Mouse (Mus musculus) hindbrain, embryonic 12.5 days (tissue): Measurements from ENCODE around the gene Slc2a9. TPM values are rescaled to one million over a fixed set of nuclear protein-coding genes. Genes with fewer than 3 reads are reported as not detected.

Experiments used
- ATAC-seq: fragments of 200-750 bp; cut with Nextera tagmentation; 2 replicates; pipeline ENCODE4 v1.8.0; 2017; ENCODE audit warnings: moderate TSS enrichment; ENCODE audit not compliant: low FRiP score
- H3K27ac ChIP-seq: fragments of 300-500 bp; sonication (generic); 2 replicates; pipeline ENCODE4 v1.5.1; 2016; ENCODE audit warnings: mild to moderate bottlenecking
- H3K27me3 ChIP-seq: fragments of 300-500 bp; sonication (generic); 2 replicates; pipeline ENCODE4 v1.6.1; 2016; ENCODE audit warnings: mild to moderate bottlenecking
- H3K36me3 ChIP-seq: fragments of 300-500 bp; sonication (generic); 2 replicates; pipeline ENCODE4 v1.6.1; 2016; ENCODE audit warnings: mild to moderate bottlenecking
- H3K4me1 ChIP-seq: fragments of 300-500 bp; sonication (generic); 2 replicates; pipeline ENCODE4 v1.6.1; 2016
- H3K4me2 ChIP-seq: fragments of 300-500 bp; sonication (generic); replicated peaks from 2 replicates; pipeline ENCODE4 v1.6.1; 2016; ENCODE audit warnings: mild to moderate bottlenecking
- H3K4me3 ChIP-seq: fragments of 300-500 bp; sonication (generic); 2 replicates; pipeline ENCODE4 v1.5.1; 2016; ENCODE audit warnings: mild to moderate bottlenecking
- H3K9ac ChIP-seq: fragments of 300-500 bp; sonication (generic); 2 replicates; pipeline ENCODE4 v1.6.1; 2016; ENCODE audit warnings: mild to moderate bottlenecking, moderate library complexity
- H3K9me3 ChIP-seq: fragments of 300-500 bp; sonication (generic); replicated peaks from 2 replicates; pipeline ENCODE4 v1.6.1; 2016; ENCODE audit warnings: mild to moderate bottlenecking
- WGBS: fragments of 180-500 bp; shearing (Covaris S2); methylation state at CpG from one replicate; pipeline ENCODE4 v1.1.7; 2016; 5-methylcytosine and 5-hydroxymethylcytosine counted together
- polyA plus RNA-seq: library from polyadenylated mRNA; unstranded; fragments of >200 nt; fragmentation: Nextera tagmentation; extraction: Ambion mirVana; gene quantifications from 2 replicates; pipeline ENCODE4 v1.2.1, GENCODE M21; 2016

The Slc2a9 gene
- polyA plus RNA-seq, 1 experiment from 2014 or later: 0.15 TPM

DNA sequence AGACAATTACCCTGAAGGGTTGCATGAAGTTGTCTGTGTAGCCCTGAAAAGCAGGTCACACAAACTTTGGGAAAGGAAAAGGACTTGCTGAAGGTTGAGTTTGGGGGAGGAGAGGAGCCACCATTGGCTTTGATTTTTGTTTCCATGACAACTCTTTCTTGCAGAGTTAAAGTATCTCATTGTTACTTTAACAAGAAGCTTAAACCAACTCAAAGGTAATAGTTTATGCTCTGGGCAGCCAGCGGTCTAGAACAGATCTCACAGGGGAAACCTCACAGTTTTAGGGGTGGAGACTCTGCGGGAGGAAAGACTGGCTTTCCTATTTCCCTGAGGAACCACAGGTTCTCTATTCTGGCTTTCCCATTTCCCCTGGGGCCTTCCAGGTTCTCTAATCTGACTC is 114.1 kb downstream of the Slc2a9 start:
- Histone ChIP-seq H3K4me1 (peaks cover 19% of the 10 kb centered on the region), H3K36me3 (no peaks in the 10 kb centered on the region), H3K4me2 (no peak overlapping the region), H3K4me3 (no peak overlapping the region), H3K27ac (no peak overlapping the region), H3K27me3 (no peaks in the 10 kb centered on the region), H3K9me3 (no peaks in the 10 kb centered on the region), H3K9ac (no peak overlapping the region)
- 10% methylated on average over 2 of the region's 2 CpGs for WGBS
- ATAC-seq: no peak

DNA sequence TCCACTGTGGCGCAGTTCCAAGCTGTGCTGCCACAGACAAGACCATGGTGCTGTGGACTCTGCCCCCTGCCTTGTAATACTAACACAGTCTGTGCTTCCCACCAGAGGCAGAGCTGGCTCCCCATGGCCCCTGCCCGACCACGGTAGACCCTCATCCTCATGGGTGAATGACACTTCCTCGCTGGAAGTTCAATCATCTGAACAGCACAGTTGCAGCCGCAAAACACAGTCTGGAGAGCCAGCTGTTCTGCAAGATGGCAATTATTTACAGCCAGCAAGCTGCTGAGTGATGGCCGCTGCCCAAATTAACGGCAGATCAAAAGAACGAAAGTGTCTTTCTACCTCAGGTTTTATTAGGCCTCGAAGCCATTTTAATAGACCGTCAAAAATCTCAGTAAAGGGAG is 114.5 kb downstream of the Slc2a9 start:
- Histone ChIP-seq H3K27ac (no peak overlapping the region), H3K27me3 (no peaks in the 10 kb centered on the region; the same call in 1 of the 2 replicates), H3K9ac (no peak overlapping the region), H3K4me3 (no peak overlapping the region), H3K4me2 (no peak overlapping the region), H3K36me3 (no peaks in the 10 kb centered on the region), H3K9me3 (no peaks in the 10 kb centered on the region), H3K4me1 (peaks cover 19% of the 10 kb centered on the region)
- 24% methylated on average over 10 of the region's 10 CpGs for WGBS
- ATAC-seq: no peak

DNA sequence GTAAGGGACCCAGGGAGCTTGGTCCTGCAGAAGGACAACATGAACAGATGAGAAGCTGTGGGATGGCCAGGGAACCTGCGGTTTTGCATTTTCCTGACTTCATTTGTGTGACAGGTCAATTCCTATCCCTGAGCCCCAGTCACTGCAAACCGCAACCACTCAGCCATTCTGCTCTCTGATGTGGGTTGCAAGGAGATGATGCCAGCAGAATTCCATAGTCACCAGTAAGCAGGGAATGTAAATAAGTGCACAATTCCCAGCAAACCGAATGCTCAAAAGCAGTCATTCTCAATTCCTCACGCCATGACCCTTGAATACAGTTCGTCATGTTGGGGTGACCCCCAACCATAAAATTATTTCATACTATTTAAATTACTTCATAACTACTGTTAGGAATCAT is 123.0 kb downstream of the Slc2a9 start:
- Histone ChIP-seq H3K9me3 (no peaks in the 10 kb centered on the region), H3K27ac (no peak overlapping the region), H3K9ac (no peak overlapping the region), H3K4me1 (peaks cover 2% of the 10 kb centered on the region; the same call in 1 of the 2 replicates), H3K4me2 (no peak overlapping the region), H3K36me3 (no peaks in the 10 kb centered on the region), H3K4me3 (no peak overlapping the region), H3K27me3 (no peaks in the 10 kb centered on the region; the same call in 1 of the 2 replicates)
- no peak for ATAC-seq
- 90% methylated on average over 5 of the region's 5 CpGs for WGBS

DNA sequence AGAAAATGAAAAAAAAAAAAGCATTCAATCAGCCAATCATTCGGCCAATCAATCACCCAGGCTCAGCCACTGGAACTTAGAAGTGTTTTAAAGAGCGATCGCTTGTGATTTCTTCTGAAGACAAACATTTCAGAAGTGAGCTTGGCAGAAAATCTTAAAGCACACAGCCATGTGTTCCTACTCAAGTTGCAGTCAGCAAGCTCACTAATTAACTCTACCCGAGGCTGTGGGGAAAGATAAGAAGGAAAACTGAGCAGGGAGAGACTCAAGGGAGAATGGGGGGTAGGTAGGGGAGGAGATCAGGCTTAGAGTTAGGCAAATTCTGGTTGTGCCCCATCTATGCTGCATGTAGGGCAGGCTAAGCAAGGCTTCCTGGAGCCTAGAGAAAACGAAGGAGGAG is 130.6 kb downstream of the Slc2a9 start:
- ATAC-seq: no peak
- WGBS: 48% methylated on average over 5 of the region's 5 CpGs
- Histone ChIP-seq H3K27ac (no peak overlapping the region), H3K4me2 (no peak overlapping the region), H3K4me1 (no peaks in the 10 kb centered on the region), H3K9me3 (no peaks in the 10 kb centered on the region), H3K36me3 (no peaks in the 10 kb centered on the region), H3K27me3 (no peaks in the 10 kb centered on the region), H3K9ac (no peak overlapping the region), H3K4me3 (no peak overlapping the region)

DNA sequence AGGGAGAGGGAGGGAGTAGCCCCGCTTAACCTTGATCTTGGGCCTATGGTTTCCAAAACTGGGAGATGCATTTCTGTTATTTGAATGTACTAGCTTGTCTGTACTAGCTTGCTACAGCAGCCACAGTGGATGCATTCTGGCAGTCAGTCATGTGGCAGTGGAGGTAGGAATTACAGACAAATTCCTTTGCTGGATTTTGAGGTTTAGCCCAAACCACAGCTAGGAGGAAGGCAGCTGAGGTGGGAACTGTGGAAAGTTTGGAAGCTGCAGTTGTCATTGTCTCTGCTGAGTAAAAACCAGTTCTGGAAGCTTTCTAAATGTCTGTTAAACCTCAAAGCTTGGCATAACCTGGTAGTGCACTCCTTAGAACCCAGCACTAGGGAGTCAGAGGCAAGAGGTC is 131.6 kb downstream of the Slc2a9 start:
- no peak overlapping the region for H3K27ac ChIP-seq
- peaks cover 10% of the 10 kb centered on the region for H3K4me1 ChIP-seq
- H3K36me3 ChIP-seq: no peaks in the 10 kb centered on the region
- no peak overlapping the region for H3K4me3 ChIP-seq
- no peak overlapping the region for H3K9ac ChIP-seq
- no peaks in the 10 kb centered on the region for H3K27me3 ChIP-seq
- no peak for ATAC-seq
- no peak overlapping the region for H3K4me2 ChIP-seq
- WGBS: 90% methylated on average over 1 of the region's 1 CpGs
- no peaks in the 10 kb centered on the region for H3K9me3 ChIP-seq

- WGBS: 18% methylated on average over 18 of the region's 18 CpGs
- Histone ChIP-seq H3K9me3 (no peaks in the 10 kb centered on the region), H3K4me3 (peak overlapping the region; percentile 14; the same call in 1 of the 2 replicates), H3K9ac (0 out of 2 replicates have a peak overlapping the region, but pooled peaks have one; percentile 8), H3K4me2 (peak overlapping the region; percentile 49), H3K27ac (no peak overlapping the region), H3K4me1 (peaks cover 15% of the 10 kb centered on the region), H3K27me3 (peaks cover 7% of the 10 kb centered on the region), H3K36me3 (no peaks in the 10 kb centered on the region)
- ATAC-seq: peak; percentile 51
These were observed 136.1 kb downstream of the Slc2a9 start for GRCm38 (mm10) chr5:38366650-38367470.

- H3K4me1 ChIP-seq: peaks cover 15% of the 10 kb centered on the region
- no peak overlapping the region for H3K4me2 ChIP-seq
- peaks cover 7% of the 10 kb centered on the region for H3K27me3 ChIP-seq
- no peaks in the 10 kb centered on the region for H3K36me3 ChIP-seq
- no peak for ATAC-seq
- no peak overlapping the region for H3K4me3 ChIP-seq
- H3K9ac ChIP-seq: no peak overlapping the region
- H3K27ac ChIP-seq: no peak overlapping the region
- H3K9me3 ChIP-seq: no peaks in the 10 kb centered on the region
- 62% methylated on average over 2 of the region's 2 CpGs for WGBS
These were observed 137.4 kb downstream of the Slc2a9 start for GRCm38 (mm10) chr5:38365521-38365920.

- no peak for ATAC-seq
- no peaks in the 10 kb centered on the region for H3K9me3 ChIP-seq
- no peak overlapping the region for H3K27ac ChIP-seq
- H3K4me1 ChIP-seq: peaks cover 15% of the 10 kb centered on the region
- H3K4me3 ChIP-seq: no peak overlapping the region
- no peak overlapping the region for H3K4me2 ChIP-seq
- no peaks in the 10 kb centered on the region for H3K36me3 ChIP-seq
- H3K27me3 ChIP-seq: peaks cover 7% of the 10 kb centered on the region
- WGBS: 80% methylated on average over 5 of the region's 5 CpGs
- H3K9ac ChIP-seq: no peak overlapping the region
These were observed 138.5 kb downstream of the Slc2a9 start for GRCm38 (mm10) chr5:38364396-38364795.

- no peak for ATAC-seq
- Histone ChIP-seq H3K4me3 (no peak overlapping the region), H3K4me2 (no peak overlapping the region), H3K27ac (no peak overlapping the region), H3K36me3 (no peaks in the 10 kb centered on the region), H3K9ac (no peak overlapping the region), H3K9me3 (no peaks in the 10 kb centered on the region), H3K27me3 (no peaks in the 10 kb centered on the region), H3K4me1 (no peaks in the 10 kb centered on the region)
- WGBS: 80% methylated on average over 2 of the region's 2 CpGs
These were observed 143.2 kb downstream of the Slc2a9 start for GRCm38 (mm10) chr5:38359716-38360115.

GRCm38 (mm10) chr5:38356927-38357326 is 146.0 kb downstream of the Slc2a9 start:
- Histone ChIP-seq H3K9me3 (no peaks in the 10 kb centered on the region), H3K9ac (no peak overlapping the region), H3K4me3 (no peak overlapping the region), H3K4me1 (no peaks in the 10 kb centered on the region), H3K4me2 (no peak overlapping the region), H3K27ac (no peak overlapping the region), H3K27me3 (peaks cover 3% of the 10 kb centered on the region; the same call in 1 of the 2 replicates), H3K36me3 (no peaks in the 10 kb centered on the region)
- no peak for ATAC-seq
- 86% methylated on average over 3 of the region's 3 CpGs for WGBS

DNA sequence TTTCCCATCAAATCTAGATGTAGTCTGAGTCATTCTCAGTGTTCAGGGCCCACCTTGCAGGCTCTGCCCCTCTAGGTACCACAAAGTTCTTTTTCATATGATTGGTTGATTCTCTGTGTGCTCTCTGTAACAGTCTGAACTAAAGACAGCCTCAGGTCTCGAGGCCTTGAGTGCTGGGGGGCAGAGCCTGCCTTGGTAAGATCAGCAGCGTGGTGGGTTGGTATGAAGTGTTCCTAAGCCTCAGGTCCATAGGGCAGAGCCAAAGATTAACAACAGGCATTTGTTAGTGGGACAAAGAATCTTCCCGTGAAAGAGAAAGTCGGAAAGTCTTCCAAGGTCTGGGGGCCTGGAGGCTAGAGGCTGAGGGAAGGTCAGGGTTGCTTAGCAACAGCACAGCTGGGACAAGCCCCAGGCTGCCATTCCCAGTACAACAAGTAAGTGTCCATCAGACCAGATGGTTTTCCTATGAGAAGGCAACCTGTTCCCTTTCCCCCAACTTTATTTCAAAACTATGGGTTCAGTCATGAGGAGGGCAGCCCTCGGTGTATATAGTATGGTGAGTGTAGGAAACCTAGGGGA is 152.5 kb downstream of the Slc2a9 start:
- Histone ChIP-seq H3K4me3 (no peak overlapping the region), H3K27me3 (peaks cover 3% of the 10 kb centered on the region; the same call in 1 of the 2 replicates), H3K9me3 (no peaks in the 10 kb centered on the region), H3K4me1 (peaks cover 11% of the 10 kb centered on the region), H3K36me3 (no peaks in the 10 kb centered on the region), H3K9ac (no peak overlapping the region), H3K27ac (no peak overlapping the region), H3K4me2 (no peak overlapping the region)
- WGBS: 16% methylated on average over 5 of the region's 5 CpGs
- peak; percentile 49; the same call in 1 of the 2 replicates for ATAC-seq

- Histone ChIP-seq H3K4me1 (peaks cover 11% of the 10 kb centered on the region), H3K9ac (no peak overlapping the region), H3K4me3 (no peak overlapping the region), H3K27ac (no peak overlapping the region), H3K27me3 (no peaks in the 10 kb centered on the region), H3K36me3 (no peaks in the 10 kb centered on the region), H3K4me2 (no peak overlapping the region), H3K9me3 (no peaks in the 10 kb centered on the region)
- no peak for ATAC-seq
- 35% methylated on average over 10 of the region's 10 CpGs for WGBS
These were observed 156.1 kb downstream of the Slc2a9 start for GRCm38 (mm10) chr5:38346646-38347432.
